Mouse (Mus musculus) C2C12 (cell line): ENCODE measurements around the gene Uevld. TPM values are rescaled to one million over a fixed set of nuclear protein-coding genes. Genes with fewer than 3 reads are reported as not detected.

ENCODE experiments used
- H3K27me3 ChIP-seq: one replicate; pipeline ENCODE4 v1.6.1; 2011; ENCODE audit not compliant: control insufficient read depth, insufficient read depth, insufficient read length
- H3K36me3 ChIP-seq: one replicate; pipeline ENCODE4 v1.6.1; 2011; ENCODE audit not compliant: control insufficient read depth, insufficient read depth
- H3K4me3 ChIP-seq: one replicate; pipeline ENCODE4 v1.5.1; 2011; ENCODE audit warnings: mild to moderate bottlenecking, control low read depth; ENCODE audit not compliant: poor library complexity, insufficient read depth, severe bottlenecking
- H3K79me2 ChIP-seq: one replicate; pipeline ENCODE4 v1.6.1; 2011; ENCODE audit not compliant: control insufficient read depth, insufficient read depth
- H3K79me3 ChIP-seq: one replicate; pipeline ENCODE4 v1.6.1; 2011; ENCODE audit warnings: low read depth, control low read depth
- H3ac ChIP-seq: one replicate; pipeline ENCODE3; 2011; ENCODE audit warnings: low read depth; ENCODE audit not compliant: control insufficient read depth, insufficient read length
- CEBPB ChIP-seq: IDR thresholded peaks from one replicate; pipeline ENCODE4 v1.6.1; 2011; ENCODE audit warnings: low read depth, mild to moderate bottlenecking, control low read depth, moderate library complexity
- CTCF ChIP-seq: IDR thresholded peaks from one replicate; pipeline ENCODE4 v1.5.1; 2011; ENCODE audit not compliant: control insufficient read depth, insufficient read depth, insufficient read length
- FOSL1 ChIP-seq: IDR thresholded peaks from one replicate; pipeline ENCODE4 v1.8.0; 2011; ENCODE audit warnings: mild to moderate bottlenecking, low read length; ENCODE audit not compliant: poor library complexity, insufficient read depth, severe bottlenecking
- MAX ChIP-seq: IDR thresholded peaks from one replicate; pipeline ENCODE4 v1.6.1; 2011; ENCODE audit warnings: mild to moderate bottlenecking, control low read depth
- MYOD1 ChIP-seq: IDR thresholded peaks from one replicate; pipeline ENCODE4 v1.6.1; 2011; ENCODE audit warnings: low read depth; ENCODE audit not compliant: control insufficient read depth, insufficient read length
- MYOG ChIP-seq: IDR thresholded peaks from one replicate; pipeline ENCODE4 v1.6.1; 2011; ENCODE audit not compliant: control insufficient read depth, insufficient read length; ENCODE audit errors: extremely low read depth
- USF1 ChIP-seq: IDR thresholded peaks from one replicate; pipeline ENCODE4 v1.6.1; 2011; ENCODE audit warnings: low read depth, mild to moderate bottlenecking, control low read depth, moderate library complexity
- polyA plus RNA-seq: library from polyadenylated mRNA; unstranded; fragments of >200 nt; fragmentation: generic; extraction: Trizol; gene quantifications from one replicate; pipeline ENCODE4 v1.2.1, GENCODE M21; 2012; ENCODE audit warnings: missing spikeins

Uevld gene
- polyA plus RNA-seq, 1 experiment = 5.0 TPM

GRCm38 (mm10) chr7:46960991-46961390 lies 2.7 kb upstream of the Uevld start:
- TF ChIP-seq FOSL1 (no peak), MAX (no peak), MYOD1 (no peak), CTCF (no peak), CEBPB (no peak), MYOG (no peak), USF1 (no peak)
- Histone ChIP-seq H3ac (no peak overlapping the region), H3K36me3 (no peaks in the 10 kb centered on the region), H3K79me3 (no peaks in the 10 kb centered on the region), H3K79me2 (peaks cover 16% of the 10 kb centered on the region), H3K27me3 (no peaks in the 10 kb centered on the region), H3K4me3 (no peak overlapping the region)

DNA sequence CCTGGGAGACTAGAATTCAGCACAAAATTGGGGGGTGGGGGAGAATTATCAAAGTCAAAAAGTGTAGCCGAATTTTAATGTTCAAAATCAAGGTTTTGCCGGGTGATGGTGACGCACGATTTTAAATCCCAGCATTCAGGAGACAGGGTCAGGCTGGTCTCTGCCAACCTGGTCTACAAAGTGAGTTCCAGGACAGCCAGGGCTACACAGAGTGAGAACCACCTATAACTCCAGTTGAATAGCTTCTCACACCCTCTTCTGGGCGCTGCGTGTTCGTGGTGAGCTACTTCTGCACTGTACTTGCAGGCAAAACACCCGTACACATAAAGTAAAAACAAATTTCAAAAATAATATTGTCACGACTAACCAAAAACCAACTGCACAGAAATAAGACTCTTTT lies 526 bp upstream of the Uevld start:
- Histone ChIP-seq H3K36me3 (peaks cover 12% of the 10 kb centered on the region), H3K4me3 (peak overlapping the region; percentile 69), H3ac (peak overlapping the region; percentile 24), H3K79me2 (peaks cover 16% of the 10 kb centered on the region), H3K79me3 (no peaks in the 10 kb centered on the region), H3K27me3 (no peaks in the 10 kb centered on the region)
- TF ChIP-seq CTCF (no peak), MYOG (no peak), MYOD1 (no peak), USF1 (no peak), CEBPB (no peak), MAX (no peak), FOSL1 (no peak)

- peaks cover 9% of the 10 kb centered on the region for H3K36me3 ChIP-seq
- no peak for TF ChIP-seq USF1
- TF ChIP-seq CTCF = no peak
- no peak for TF ChIP-seq MYOG
- no peak for TF ChIP-seq MAX
- TF ChIP-seq CEBPB = no peak
- no peak for TF ChIP-seq MYOD1
- TF ChIP-seq FOSL1 = no peak
- no peaks in the 10 kb centered on the region for H3K27me3 ChIP-seq
- H3K4me3 ChIP-seq = no peak overlapping the region
- no peaks in the 10 kb centered on the region for H3K79me2 ChIP-seq
- H3K79me3 ChIP-seq = no peaks in the 10 kb centered on the region
- no peak overlapping the region for H3ac ChIP-seq
These were observed 22.5 kb downstream of the Uevld start for GRCm38 (mm10) chr7:46935847-46936246.

DNA sequence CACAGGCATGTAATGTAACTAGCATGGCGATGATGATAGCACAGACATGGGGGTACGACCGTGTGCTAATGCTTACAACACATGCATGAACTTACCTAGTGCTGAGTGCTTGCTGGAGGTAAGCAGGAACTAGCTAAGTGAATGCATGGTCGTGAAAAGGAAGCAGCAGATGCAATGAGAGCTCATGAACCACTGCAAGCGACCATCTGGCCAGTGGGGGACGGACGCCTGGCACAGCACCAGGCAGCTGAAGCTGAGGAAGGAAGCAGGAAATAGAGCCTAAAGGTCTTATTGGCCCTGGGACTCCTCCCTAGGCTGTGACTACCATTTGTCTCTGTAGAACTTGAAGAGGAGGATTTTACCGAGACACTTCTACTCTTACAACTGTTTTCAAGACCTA lies 23.5 kb downstream of the Uevld start:
- TF ChIP-seq MYOD1 (no peak), CEBPB (no peak), USF1 (no peak), MYOG (no peak), FOSL1 (no peak), MAX (no peak), CTCF (no peak)
- Histone ChIP-seq H3K36me3 (peaks cover 9% of the 10 kb centered on the region), H3K79me2 (no peaks in the 10 kb centered on the region), H3K79me3 (no peaks in the 10 kb centered on the region), H3K27me3 (no peaks in the 10 kb centered on the region), H3K4me3 (no peak overlapping the region), H3ac (no peak overlapping the region)

DNA sequence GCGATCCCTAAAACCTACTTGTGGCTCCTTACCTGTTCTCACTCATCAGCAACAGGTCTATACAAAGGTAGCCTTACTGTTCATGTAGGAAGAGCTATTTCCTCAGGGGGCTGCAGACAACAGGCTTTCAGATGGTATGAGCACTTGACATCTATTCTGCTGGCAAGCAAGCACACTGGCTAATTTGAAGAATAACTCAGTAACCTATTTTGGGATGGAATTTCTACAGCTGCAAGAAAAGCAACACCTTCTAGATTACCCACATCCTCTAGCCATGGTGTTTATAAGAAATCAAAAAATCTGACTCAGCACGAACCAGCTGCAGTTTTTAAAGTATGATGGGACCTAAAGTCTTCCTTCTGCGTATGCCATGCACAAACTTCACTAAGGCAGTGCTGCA lies 27.0 kb downstream of the Uevld start:
- H3K79me2 ChIP-seq = no peaks in the 10 kb centered on the region
- H3K4me3 ChIP-seq = no peak overlapping the region
- no peaks in the 10 kb centered on the region for H3K79me3 ChIP-seq
- H3K27me3 ChIP-seq = no peaks in the 10 kb centered on the region
- TF ChIP-seq MYOG = no peak
- TF ChIP-seq FOSL1 = no peak
- TF ChIP-seq CTCF = no peak
- no peak overlapping the region for H3ac ChIP-seq
- H3K36me3 ChIP-seq = peaks cover 9% of the 10 kb centered on the region

- H3K79me2 ChIP-seq = no peaks in the 10 kb centered on the region
- no peak overlapping the region for H3K4me3 ChIP-seq
- H3K36me3 ChIP-seq = peaks cover 6% of the 10 kb centered on the region
- no peaks in the 10 kb centered on the region for H3K79me3 ChIP-seq
- H3ac ChIP-seq = no peak overlapping the region
- H3K27me3 ChIP-seq = no peaks in the 10 kb centered on the region
- TF ChIP-seq MYOG (no peak), USF1 (no peak), CTCF (no peak), MAX (no peak), FOSL1 (no peak), MYOD1 (no peak)
These were observed 30.0 kb downstream of the Uevld start for GRCm38 (mm10) chr7:46928291-46928690.
